Comparison of ENCODE assay signal across 25 mouse cellular contexts in the genomic region with DNA sequence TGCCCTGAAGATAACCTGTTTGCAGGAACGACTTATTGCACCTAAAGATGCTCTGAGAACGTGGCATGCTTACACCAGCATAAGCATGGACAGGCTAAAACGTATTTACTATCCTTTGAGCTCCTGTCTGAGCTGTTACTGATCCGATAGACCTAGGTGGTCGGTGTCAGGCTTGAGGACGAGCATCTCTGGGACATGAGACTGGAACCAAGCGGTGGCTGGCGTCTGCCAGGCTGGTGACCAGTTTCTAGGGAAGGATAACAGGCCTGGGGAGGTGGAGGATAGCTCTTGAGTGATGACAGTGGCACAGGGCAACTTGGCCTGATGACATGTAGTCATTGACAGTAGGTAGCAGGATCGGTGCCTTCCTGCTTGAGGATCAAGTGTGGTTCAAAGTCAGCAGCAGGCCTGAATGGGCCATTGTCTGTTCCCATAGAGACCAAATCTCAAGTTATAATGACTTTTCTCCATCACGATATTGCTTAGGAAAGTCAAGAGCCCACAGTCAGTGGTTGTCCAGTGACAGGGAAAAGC. TPM values are rescaled to one million over a fixed set of nuclear protein-coding genes. Genes with fewer than 3 reads are reported as not detected.
A peak's percentile ranks its signal among the peaks of the same experiment; 100 is the strongest.
DNase-seq lines count a peak whose midpoint lies in the region; ATAC-seq and TF ChIP-seq lines count a peak whose summit lies in the region.
"Not testable (repeated sequence)": the region's sequence is repeated elsewhere in the genome, so short reads cannot be mapped to it uniquely, and the experiment has no call there.
"Had no signal": no experiment of that assay in that cellular context is flagged by ENCODE, and none has a peak within 500 bp of the region (broad histone marks: within the 10 kb centered on the region; RNA-seq: fewer than 3 reads in every experiment).

No protein-coding gene starts in this region.

- DNase-seq in G1E (ENCODE audit: low spot score): not testable (repeated sequence)
- DNase-seq in cerebellum, adult 11-12 months: peak; percentile 30
- DNase-seq in heart, adult 11 months: peak; percentile 90
- peak; percentile 28 for DNase-seq in midbrain, embryonic 11.5 days (ENCODE audit: low spot score, missing footprints)

- not testable (repeated sequence) for TF ChIP-seq CTCF in E14TG2a.4 (conservative IDR thresholded peaks at IDR 0.05; ENCODE audit: low read length); G1E (IDR thresholded peaks at IDR 0.05; ENCODE audit: low read depth, low read length)

- H3K4me3 ChIP-seq in E14TG2a.4 (replicated peaks; ENCODE audit: low read length) (peak overlapping the region; percentile 97), G1E (ENCODE audit: low read depth, low read length) (peak overlapping the region; percentile 53; the same call in 1 of the 2 replicates)
- not testable (repeated sequence) for H3K4me3 ChIP-seq in kidney, embryonic 15.5 days (replicated peaks); midbrain, embryonic 11.5 days (ENCODE audit: low read depth, low read length); stomach, embryonic 16.5 days (replicated peaks; ENCODE audit: low read length)
- peak overlapping the region; percentile 91; the same call in 1 of the 2 replicates for H3K4me3 ChIP-seq in liver, embryonic 12.5 days

- not testable (repeated sequence) for H3K27me3 ChIP-seq in E14TG2a.4 (ENCODE audit: insufficient read depth, low read length); G1E (ENCODE audit: insufficient read depth, low read length); kidney, embryonic 15.5 days; liver, embryonic 12.5 days (replicated peaks); midbrain, embryonic 11.5 days (ENCODE audit: control insufficient read depth, insufficient read depth, low read length); stomach, embryonic 16.5 days (ENCODE audit: control insufficient read depth, insufficient read depth, low read length)

- WGBS in kidney, embryonic 15.5 days: 80% methylated on average over 10 of the region's 10 CpGs
- 70% methylated on average over 10 of the region's 10 CpGs for WGBS in liver, embryonic 12.5 days (ENCODE audit: insufficient replicate concordance)
- WGBS in midbrain, embryonic 11.5 days: 80% methylated on average over 10 of the region's 10 CpGs
- 71% methylated on average over 10 of the region's 10 CpGs for WGBS in stomach, embryonic 16.5 days

- H3K9me3 ChIP-seq in E14TG2a.4 (ENCODE audit: low read length); G1E (replicated peaks); kidney, embryonic 15.5 days (replicated peaks); liver, embryonic 12.5 days (replicated peaks); midbrain, embryonic 11.5 days (ENCODE audit: control insufficient read depth, low read length); stomach, embryonic 16.5 days (replicated peaks; ENCODE audit: control insufficient read depth, low read length): not testable (repeated sequence)

- H3K9ac ChIP-seq in kidney, embryonic 15.5 days; liver, embryonic 12.5 days; midbrain, embryonic 11.5 days (ENCODE audit: low read length): not testable (repeated sequence)
- H3K9ac ChIP-seq in stomach, embryonic 16.5 days (ENCODE audit: low read length): 0 out of 2 replicates have a peak overlapping the region, but pooled peaks have one; percentile 11

- H3K27ac ChIP-seq in kidney, embryonic 15.5 days: 0 out of 2 replicates have a peak overlapping the region, but pooled peaks have one; percentile 27
- H3K27ac ChIP-seq in liver, embryonic 12.5 days; midbrain, embryonic 11.5 days (ENCODE audit: low read depth, low read length); stomach, embryonic 16.5 days (ENCODE audit: low read length): not testable (repeated sequence)

- not testable (repeated sequence) for H3K4me2 ChIP-seq in kidney, embryonic 15.5 days; midbrain, embryonic 11.5 days; stomach, embryonic 16.5 days (ENCODE audit: low read depth, low read length)
- peak overlapping the region; percentile 95 for H3K4me2 ChIP-seq in liver, embryonic 12.5 days

- not testable (repeated sequence) for ATAC-seq in G1E (ENCODE audit: extremely low read depth, insufficient number of reproducible peaks, low FRiP score, poor library complexity, severe bottlenecking); kidney, embryonic 15.5 days (replicated peaks; ENCODE audit: low FRiP score); liver, embryonic 12.5 days; midbrain, embryonic 11.5 days (ENCODE audit: low FRiP score); stomach, embryonic 16.5 days (ENCODE audit: insufficient read depth, low FRiP score)

- peaks cover 67% of the 10 kb centered on the region for H3K4me1 ChIP-seq in E14TG2a.4 (replicated peaks; ENCODE audit: low read depth, low read length)
- H3K4me1 ChIP-seq in G1E (ENCODE audit: insufficient read depth, low read depth, low read length): peaks cover 57% of the 10 kb centered on the region
- peaks cover 19% of the 10 kb centered on the region for H3K4me1 ChIP-seq in kidney, embryonic 15.5 days
- H3K4me1 ChIP-seq in liver, embryonic 12.5 days: peaks cover 36% of the 10 kb centered on the region
- peaks cover 13% of the 10 kb centered on the region for H3K4me1 ChIP-seq in midbrain, embryonic 11.5 days (ENCODE audit: control insufficient read depth, insufficient read depth, low read length)
- peaks cover 18% of the 10 kb centered on the region for H3K4me1 ChIP-seq in stomach, embryonic 16.5 days (ENCODE audit: control insufficient read depth, insufficient read depth, low read length)

- H3K36me3 ChIP-seq in E14TG2a.4 (ENCODE audit: insufficient read depth, low read length) (peaks cover 74% of the 10 kb centered on the region), G1E (replicated peaks) (peaks cover 75% of the 10 kb centered on the region)
- peaks cover 61% of the 10 kb centered on the region for H3K36me3 ChIP-seq in kidney, embryonic 15.5 days
- H3K36me3 ChIP-seq in liver, embryonic 12.5 days: peaks cover 63% of the 10 kb centered on the region
- H3K36me3 ChIP-seq in midbrain, embryonic 11.5 days (ENCODE audit: control insufficient read depth, insufficient read depth, low read length); stomach, embryonic 16.5 days (ENCODE audit: control insufficient read depth, insufficient read depth, low read length): not testable (repeated sequence)

RNA-seq across cellular contexts. Expression of a gene that starts 1.8 kb away (rescaled TPM):
- total RNA-seq in G1E (2014; fragmentation: Nextera tagmentation) (629 and 653 TPM in 2 replicates), G1E (2017) (2,631 and 2,791 TPM in 2 replicates)
- 384 and 1,622 TPM in 2 replicates for polyA plus RNA-seq in G1E (2012)
- 637 and 713 TPM in 2 replicates for polyA plus RNA-seq in kidney, embryonic 15.5 days (2015; fragmentation: Nextera tagmentation; extraction: Ambion mirVana)
- polyA plus RNA-seq in liver, embryonic 12.5 days (2016; fragmentation: Nextera tagmentation; extraction: Ambion mirVana): 560 and 561 TPM in 2 replicates
- 443 and 494 TPM in 2 replicates for polyA plus RNA-seq in midbrain, embryonic 11.5 days (2014; fragmentation: Nextera tagmentation; extraction: Ambion mirVana)
- 408 and 537 TPM in 2 replicates for polyA plus RNA-seq in stomach, embryonic 16.5 days (2015; fragmentation: Nextera tagmentation; extraction: Ambion mirVana)

RNA-seq across cellular contexts. Expression of a gene that starts 14.3 kb away (rescaled TPM):
- total RNA-seq in G1E (2014; fragmentation: Nextera tagmentation) (8.7 and 12.1 TPM in 2 replicates), G1E (2017) (9.7 and 10.9 TPM in 2 replicates)
- polyA plus RNA-seq in G1E (2012): 14.5 and 23.6 TPM in 2 replicates
- polyA plus RNA-seq in kidney, embryonic 15.5 days (2015; fragmentation: Nextera tagmentation; extraction: Ambion mirVana): 11.8 and 12.3 TPM in 2 replicates
- 9.6 and 10.4 TPM in 2 replicates for polyA plus RNA-seq in liver, embryonic 12.5 days (2016; fragmentation: Nextera tagmentation; extraction: Ambion mirVana)
- polyA plus RNA-seq in midbrain, embryonic 11.5 days (2014; fragmentation: Nextera tagmentation; extraction: Ambion mirVana): 13.3 and 14.4 TPM in 2 replicates
- 4.3 and 4.6 TPM in 2 replicates for polyA plus RNA-seq in stomach, embryonic 16.5 days (2015; fragmentation: Nextera tagmentation; extraction: Ambion mirVana)

RNA-seq across cellular contexts. Expression of a gene that starts 30.7 kb away (rescaled TPM):
- not detected in 2 replicates for total RNA-seq in G1E (2014; fragmentation: Nextera tagmentation)
- 0.11 TPM in 1 of 2 replicates, not detected in the other for total RNA-seq in G1E (2017)
- not detected in 2 replicates for polyA plus RNA-seq in G1E (2012)
- polyA plus RNA-seq in kidney, embryonic 15.5 days (2015; fragmentation: Nextera tagmentation; extraction: Ambion mirVana): 0.84 and 0.87 TPM in 2 replicates
- not detected in 2 replicates for polyA plus RNA-seq in liver, embryonic 12.5 days (2016; fragmentation: Nextera tagmentation; extraction: Ambion mirVana)
- not detected in 2 replicates for polyA plus RNA-seq in midbrain, embryonic 11.5 days (2014; fragmentation: Nextera tagmentation; extraction: Ambion mirVana)
- 3.7 and 5.9 TPM in 2 replicates for polyA plus RNA-seq in stomach, embryonic 16.5 days (2015; fragmentation: Nextera tagmentation; extraction: Ambion mirVana)
- total RNA-seq: adrenal gland, adult 18-20 months; adrenal gland, postnatal 10 days; adrenal gland, postnatal 36 days; common myeloid progenitor, adult 5-6 weeks; gastrocnemius, adult 18-20 months; gastrocnemius, postnatal 10 days; gastrocnemius, postnatal 36 days; granulocyte monocyte progenitor cell, adult 5-6 weeks; heart, adult 8-10 months; heart, postnatal 10 days; heart, postnatal 36 days; hindbrain, postnatal 0 days had no signal
- polyA plus RNA-seq: cerebellum, adult 2 months; forebrain, embryonic 13.5 days; forebrain, embryonic 16.5 days; hindbrain, embryonic 14.5 days; hindbrain, postnatal 0 days; inflammation-experienced regulatory T-cells, adult 6 months had no signal

RNA-seq across cellular contexts. Expression of a gene that starts 33.4 kb away (rescaled TPM):
- total RNA-seq in G1E (2014; fragmentation: Nextera tagmentation) (65.1 and 99.6 TPM in 2 replicates), G1E (2017) (25.4 and 25.5 TPM in 2 replicates)
- 64.8 and 69.2 TPM in 2 replicates for polyA plus RNA-seq in G1E (2012)
- polyA plus RNA-seq in kidney, embryonic 15.5 days (2015; fragmentation: Nextera tagmentation; extraction: Ambion mirVana): 40.6 and 46.7 TPM in 2 replicates
- 4.1 and 4.3 TPM in 2 replicates for polyA plus RNA-seq in liver, embryonic 12.5 days (2016; fragmentation: Nextera tagmentation; extraction: Ambion mirVana)
- polyA plus RNA-seq in midbrain, embryonic 11.5 days (2014; fragmentation: Nextera tagmentation; extraction: Ambion mirVana): 3.8 and 3.9 TPM in 2 replicates
- polyA plus RNA-seq in stomach, embryonic 16.5 days (2015; fragmentation: Nextera tagmentation; extraction: Ambion mirVana): 61.3 and 64.6 TPM in 2 replicates
